Mouse (Mus musculus) brain, embryonic 14.5 days (tissue): ENCODE measurements around the gene Cisd2. TPM values are rescaled to one million over a fixed set of nuclear protein-coding genes. Genes with fewer than 3 reads are reported as not detected.

Experiments
- DNase-seq: peaks from one replicate; pipeline ENCODE4 v3.0.0-alpha.2; 2011; ENCODE audit warnings: low read depth
- CTCF ChIP-seq: fragments of 200-500 bp; IDR thresholded peaks from 2 replicates; pipeline ENCODE4 v1.5.1; 2012; ENCODE audit warnings: inconsistent platforms, mild to moderate bottlenecking, moderate library complexity, borderline replicate concordance; ENCODE audit not compliant: insufficient read depth, insufficient read length; ENCODE audit errors: extremely low read depth
- POLR2A ChIP-seq: fragments of 200-500 bp; IDR thresholded peaks from 2 replicates; pipeline ENCODE4 v1.6.1; 2012; ENCODE audit warnings: mild to moderate bottlenecking, inconsistent platforms, borderline replicate concordance; ENCODE audit not compliant: poor library complexity, insufficient read depth, insufficient read length, severe bottlenecking; ENCODE audit errors: extremely low read depth
- polyA plus RNA-seq: library from polyadenylated mRNA; depleted of rRNA; stranded (reverse); fragments of >200 nt; gene quantifications from 2 replicates; pipeline ENCODE4 v1.2.3, GENCODE M21; 2012

Cisd2 gene
- polyA plus RNA-seq, 1 experiment = 48.5 TPM

DNA sequence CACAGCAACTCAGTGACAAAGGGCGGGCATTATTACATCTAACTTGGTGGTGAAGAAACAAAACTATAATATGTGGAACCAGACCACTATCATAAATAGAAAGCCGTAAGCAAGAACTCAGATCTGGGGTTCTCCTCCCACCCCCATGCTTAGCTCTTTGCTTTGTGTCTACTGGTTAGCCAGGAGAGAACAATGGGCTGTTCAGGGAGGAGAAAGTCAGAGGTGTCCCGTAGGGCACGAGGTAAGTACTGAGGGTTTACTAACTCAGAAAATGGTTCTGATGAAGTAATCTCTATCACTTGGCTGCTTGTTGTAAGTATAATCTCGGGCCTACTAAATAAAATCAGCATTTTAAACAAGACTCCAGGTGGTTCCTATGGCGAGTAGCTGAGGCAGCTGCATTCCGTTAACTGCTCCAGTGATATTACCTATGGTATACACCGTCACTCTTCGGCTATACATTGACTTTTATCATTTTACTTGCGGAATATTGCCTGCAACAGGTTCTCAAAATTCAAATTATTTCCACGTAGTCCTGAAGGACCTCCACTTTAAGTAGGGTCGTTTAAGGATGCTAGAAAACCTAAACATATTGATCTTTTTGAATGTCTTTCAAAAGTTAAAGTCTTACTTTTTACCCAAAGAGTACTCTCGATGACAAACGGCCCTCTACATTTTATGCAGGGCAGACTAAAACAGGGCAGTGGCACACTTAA, 13.3 kb upstream of the Cisd2 start:
- TF ChIP-seq POLR2A = no peak
- peak; percentile 30 for DNase-seq

DNA sequence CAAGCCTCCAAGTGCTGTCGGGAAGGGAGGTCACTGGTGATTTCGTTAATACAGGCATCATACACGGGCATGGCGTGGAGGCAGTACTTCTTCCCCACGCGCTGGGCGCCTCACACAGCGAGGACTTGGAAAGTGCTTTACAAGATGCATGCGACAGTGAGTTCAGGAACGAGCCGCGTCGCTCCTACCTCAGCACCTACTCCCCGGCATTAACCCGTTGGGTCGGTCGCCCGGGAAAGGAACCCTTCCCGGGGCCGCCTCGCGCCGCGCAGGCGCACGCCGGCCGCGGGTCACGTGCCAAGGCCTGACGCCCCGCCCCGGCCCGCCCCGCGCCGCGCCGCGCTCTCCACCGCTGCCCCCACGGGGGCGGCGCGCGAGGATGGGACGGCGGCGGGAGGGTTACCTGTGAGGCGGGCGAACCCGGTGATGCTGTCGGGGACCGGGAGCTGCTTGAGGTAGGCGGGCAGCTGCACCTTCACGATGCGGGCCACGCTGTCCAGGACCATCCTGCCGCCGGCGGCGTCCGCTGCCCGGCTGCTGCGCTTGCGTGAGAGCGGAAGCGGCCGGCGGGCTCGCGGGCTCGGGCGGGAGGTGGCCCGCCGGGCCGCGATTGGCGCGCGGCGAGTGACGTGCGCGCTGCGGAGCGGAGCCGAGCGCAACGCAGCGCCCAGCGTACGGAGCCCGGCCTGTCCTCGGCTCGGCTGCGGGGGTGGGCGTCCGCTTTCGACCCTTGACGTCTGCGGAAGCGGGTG, 693 bp downstream of the Cisd2 start:
- DNase-seq = peak; percentile 96
- TF ChIP-seq CTCF (no peak), POLR2A (peak; percentile 83; the same call in 1 of the 2 replicates)

GRCm38 (mm10) chr3:135422232-135422855, 1.4 kb downstream of the Cisd2 start:
- no peak for TF ChIP-seq CTCF
- DNase-seq = no peak

DNA sequence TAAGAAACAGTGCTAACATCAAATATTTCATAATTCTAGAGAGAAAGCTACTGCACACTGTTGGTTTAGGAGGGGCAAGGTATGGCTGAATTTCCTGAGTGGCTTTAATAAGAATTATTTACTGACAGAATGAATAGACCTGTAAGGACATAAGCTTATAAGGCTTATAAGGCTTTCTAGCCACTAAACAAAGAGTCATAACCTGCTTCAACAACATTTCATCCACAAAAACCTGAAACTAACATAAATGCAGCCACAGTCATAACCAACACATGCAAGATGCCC, 2.5 kb downstream of the Cisd2 start:
- no peak for DNase-seq
- TF ChIP-seq CTCF = no peak
- TF ChIP-seq POLR2A = no peak

DNA sequence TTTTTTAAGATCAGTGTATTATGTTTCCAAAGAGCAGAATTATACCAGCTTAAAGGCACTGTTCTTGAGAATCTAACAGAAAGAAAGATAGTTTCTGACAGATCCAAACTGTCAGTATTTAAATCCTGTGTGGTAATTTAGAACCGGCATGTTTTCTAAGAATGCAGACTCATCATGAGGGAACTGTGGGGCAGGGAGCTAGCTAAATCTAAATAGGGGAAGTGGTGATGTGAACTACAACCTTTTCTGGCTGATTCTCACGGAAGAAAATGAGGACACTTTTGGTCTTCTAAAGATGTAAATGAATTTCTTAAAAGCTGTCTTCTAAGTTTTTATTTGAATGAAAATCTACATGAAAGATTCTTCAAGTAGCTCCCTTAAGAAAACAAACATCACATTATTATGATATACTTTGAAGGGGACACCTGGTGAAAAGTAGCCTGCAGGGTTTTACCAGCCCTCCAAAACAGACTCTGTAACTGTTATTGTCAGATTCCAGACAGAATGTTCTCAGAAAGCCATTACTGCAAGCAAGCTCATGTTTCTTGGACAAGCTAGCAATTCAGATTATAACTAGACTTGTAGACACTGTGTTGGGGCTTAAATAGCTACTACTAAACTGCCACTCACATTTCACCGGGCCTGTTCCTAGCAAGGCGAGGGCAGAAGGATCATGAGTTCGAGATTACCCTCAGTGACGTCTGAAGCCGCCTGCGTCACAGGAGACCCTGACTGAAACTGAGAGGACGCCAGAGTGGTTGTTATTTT, 3.0 kb downstream of the Cisd2 start:
- no peak for DNase-seq
- TF ChIP-seq POLR2A (no peak), CTCF (no peak)

DNA sequence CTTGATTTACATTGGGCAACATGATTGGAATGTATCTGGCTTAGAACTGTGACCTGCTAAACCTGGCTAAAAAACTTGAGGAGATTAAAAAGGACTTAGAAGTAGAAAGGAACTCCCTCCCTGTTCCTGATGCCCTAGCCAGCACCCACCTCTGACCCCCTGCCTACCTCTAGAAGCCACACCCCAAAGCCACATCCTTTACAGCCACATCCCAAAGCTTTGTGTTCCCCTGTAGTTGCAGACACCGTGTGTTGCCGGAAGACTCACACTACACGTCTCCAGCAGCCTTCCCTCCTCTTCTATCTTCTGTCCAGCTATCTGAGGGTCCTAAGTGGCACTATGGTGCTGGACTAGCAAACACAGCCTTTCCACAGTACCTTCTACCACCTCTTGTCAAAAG, 5.9 kb downstream of the Cisd2 start:
- no peak for DNase-seq
- TF ChIP-seq POLR2A (no peak), CTCF (no peak)

GRCm38 (mm10) chr3:135417245-135417644, 6.5 kb downstream of the Cisd2 start:
- DNase-seq = no peak
- no peak for TF ChIP-seq POLR2A
- TF ChIP-seq CTCF = no peak

DNA sequence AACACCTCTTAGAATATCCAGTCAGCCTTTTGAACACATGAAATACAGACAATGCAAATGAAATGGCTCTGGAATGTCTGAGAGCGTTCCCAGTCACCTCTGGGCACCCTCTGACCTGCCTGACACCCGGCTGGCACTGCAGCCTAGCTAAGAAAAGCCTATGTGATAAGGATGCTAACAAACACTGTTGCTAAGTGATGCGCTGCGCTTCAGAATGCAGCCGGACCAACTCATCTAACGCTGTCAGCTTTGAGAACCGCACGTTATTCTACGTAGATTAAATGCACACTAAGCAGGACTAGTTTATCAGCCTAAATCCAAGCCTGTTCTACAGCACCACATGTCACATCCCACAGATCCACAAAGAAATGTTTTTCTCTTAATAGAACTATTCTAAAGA, 11.9 kb downstream of the Cisd2 start:
- no peak for TF ChIP-seq CTCF
- TF ChIP-seq POLR2A = no peak
- peak; percentile 13 for DNase-seq

DNA sequence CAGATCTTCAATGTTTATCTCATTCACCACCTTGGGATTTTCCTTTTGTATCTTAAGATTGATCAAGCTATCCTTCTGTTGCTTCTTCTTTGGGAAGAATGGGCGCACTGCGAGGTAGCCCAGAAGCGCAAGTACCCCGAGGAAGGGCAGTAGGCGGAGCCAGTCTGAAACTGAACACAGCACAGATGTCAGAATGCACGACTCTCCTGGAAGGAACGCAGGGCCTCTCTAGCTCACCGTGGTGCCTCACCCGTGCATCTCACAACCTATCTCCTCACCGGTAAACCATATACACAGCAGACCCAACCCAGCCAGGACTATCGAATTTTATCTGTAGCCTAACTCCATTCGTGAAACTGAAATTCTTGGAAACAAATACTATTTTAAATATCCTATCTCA, 12.7 kb downstream of the Cisd2 start:
- TF ChIP-seq CTCF = no peak
- no peak for TF ChIP-seq POLR2A
- no peak for DNase-seq

GRCm38 (mm10) chr3:135409219-135409618, 14.5 kb downstream of the Cisd2 start:
- DNase-seq = no peak
- no peak for TF ChIP-seq CTCF
- no peak for TF ChIP-seq POLR2A

- DNase-seq = no peak
- TF ChIP-seq CTCF = no peak
- no peak for TF ChIP-seq POLR2A
These were observed 16.4 kb downstream of the Cisd2 start for GRCm38 (mm10) chr3:135407351-135407750.

GRCm38 (mm10) chr3:135404599-135404998, 19.1 kb downstream of the Cisd2 start:
- TF ChIP-seq POLR2A (no peak), CTCF (no peak)
- no peak for DNase-seq
